Mouse (Mus musculus) embryo, embryonic 11.5 days (tissue): ENCODE data around the gene Actrt3.

Experiments
- DNase-seq: peaks from one replicate; pipeline ENCODE4 v3.0.0-alpha.2; 2012; ENCODE audit warnings: low read depth, low spot score

Actrt3 gene

DNA sequence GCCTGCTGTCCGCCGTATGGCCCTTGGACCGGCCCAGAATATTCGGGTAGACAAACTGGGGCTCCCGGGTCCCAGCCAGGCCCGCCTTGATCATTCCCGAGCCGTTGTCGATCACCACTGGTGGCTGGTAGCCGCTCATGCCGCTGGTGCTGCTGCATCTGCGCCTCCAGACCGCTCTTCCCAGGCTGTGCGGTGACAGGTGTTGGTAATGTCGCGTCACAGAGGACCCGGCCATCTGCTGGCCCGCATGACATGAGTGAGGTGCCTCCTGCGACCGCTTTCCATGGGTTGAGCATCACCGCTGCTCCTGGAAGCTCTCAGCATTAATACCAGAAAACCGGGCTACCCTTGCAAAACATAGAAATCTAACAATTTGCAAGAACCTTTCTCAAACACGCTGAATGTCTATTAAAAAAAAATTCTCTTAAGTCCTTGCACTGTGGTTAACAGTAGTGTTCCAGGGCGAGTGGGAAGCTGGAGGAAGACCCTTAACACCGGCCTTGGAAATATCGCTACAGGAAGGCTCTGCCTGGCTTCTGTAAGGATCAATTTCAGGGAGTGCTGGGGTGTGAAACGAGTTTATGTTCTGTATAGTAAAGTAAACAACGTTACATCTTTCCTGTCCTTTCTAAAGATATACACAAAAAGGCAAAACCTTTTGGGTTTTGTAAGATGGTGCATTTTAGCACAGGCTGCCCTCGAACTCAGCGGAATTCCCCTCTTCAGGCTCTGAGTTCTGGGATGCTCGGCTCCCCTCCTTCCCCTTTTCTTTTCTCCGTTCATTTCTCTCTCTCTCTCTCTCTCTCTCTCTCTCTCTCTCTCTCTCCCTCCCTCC, at the start of gene Actrt3:
TSS of gene Actrt3 (minus strand) at position 229 of the 835 bp plus-strand sequence.
- DNase-seq = no peak

DNA sequence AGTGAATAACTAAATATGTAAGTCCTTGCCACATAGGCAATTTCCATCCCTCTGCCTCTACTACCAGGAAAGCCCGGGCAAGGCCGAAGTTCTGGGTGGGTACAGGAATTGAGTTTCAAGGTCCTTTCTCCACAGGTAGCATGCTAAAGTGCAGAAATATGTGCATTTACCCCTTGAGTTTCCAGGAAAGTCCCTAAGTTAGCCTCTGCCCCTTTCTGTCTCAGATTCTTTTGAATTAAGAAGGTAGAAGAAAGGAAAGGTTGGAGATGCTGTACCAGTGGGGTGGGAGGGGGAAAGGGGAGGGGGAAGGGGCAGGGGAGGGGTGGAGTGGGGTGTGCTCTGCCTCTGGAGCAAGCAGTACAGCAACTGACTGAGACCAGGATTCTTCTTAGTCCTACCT, 48.7 kb upstream of the Actrt3 start:
- DNase-seq = no peak

DNA sequence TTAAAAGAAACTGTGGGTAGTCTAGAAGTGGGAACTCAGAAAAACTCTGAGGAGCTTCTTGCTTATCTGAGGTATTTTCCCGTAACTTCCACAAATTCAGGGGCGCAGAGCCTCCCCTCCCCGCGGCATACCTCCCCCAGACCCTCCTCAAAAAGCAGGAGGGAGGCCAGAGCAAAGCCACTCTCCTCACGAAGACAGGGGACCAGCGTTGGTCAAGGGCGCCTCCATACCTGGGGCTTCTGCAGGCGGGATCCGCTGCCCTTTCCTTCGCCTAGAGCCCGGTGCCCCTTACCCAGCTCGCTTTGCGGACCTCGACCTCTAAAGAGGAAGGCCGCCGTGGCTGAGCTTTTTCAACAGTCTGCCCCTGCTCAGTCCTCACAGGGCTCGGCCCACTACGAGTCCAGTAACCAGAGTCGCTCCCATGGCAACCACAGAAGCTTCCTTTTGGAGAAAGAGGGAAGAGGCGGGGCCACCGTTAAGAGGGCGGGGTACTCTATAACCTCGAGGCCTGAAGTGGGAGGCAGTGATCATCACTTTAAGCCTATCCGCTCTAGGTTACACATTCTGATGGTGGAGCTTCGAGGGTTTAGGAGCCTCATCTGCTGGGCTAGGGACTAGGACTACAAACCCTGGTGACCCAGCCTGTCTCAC, 47.8 kb upstream of the Actrt3 start, which contains the start of gene Lrrc34:
TSS of gene Lrrc34 (minus strand) at position 430 of the 651 bp plus-strand sequence.
- DNase-seq = peak; percentile 47

DNA sequence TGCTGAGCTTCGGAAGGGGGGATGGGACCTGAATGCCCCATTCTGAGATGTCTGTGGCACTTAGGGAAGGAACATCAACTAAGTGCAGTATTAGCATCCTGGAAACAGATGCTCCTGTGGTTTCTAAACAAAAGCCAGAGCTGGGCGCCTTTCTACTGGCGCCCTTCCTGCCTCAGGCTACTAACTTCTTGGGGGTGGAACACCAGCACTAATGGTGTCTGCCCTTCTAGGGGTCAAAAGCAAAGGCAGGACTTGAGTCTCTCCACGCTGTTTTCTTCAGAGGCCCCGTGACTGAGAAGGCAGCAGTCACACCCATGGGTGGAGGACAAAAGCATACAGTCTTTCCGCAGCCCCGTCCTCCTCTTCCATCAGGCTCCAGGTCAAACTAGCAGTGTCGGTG, 47.0 kb upstream of the Actrt3 start:
- no peak for DNase-seq

DNA sequence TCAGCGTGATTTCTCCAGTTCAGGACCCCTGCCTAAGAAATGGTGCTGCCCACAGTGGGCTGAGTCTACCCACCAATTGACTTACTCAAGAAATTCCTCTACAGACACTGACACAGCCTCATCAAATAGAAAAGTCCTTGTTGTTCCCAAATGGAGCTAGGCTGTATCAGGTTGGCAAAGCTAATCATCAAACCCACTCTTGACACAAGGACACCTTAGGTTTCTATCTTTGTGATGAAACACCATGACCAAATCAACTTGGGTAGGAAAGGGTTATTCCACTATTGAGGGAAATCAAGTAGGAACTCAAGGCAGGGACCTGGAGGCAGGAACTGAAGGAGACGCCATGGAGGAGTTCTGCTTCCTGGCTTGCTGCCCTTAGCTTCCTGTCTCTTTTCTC, 44.5 kb upstream of the Actrt3 start, which contains the start of gene Lrriq4:
TSS of gene Lrriq4 (plus strand) at position 301 of the 400 bp plus-strand sequence.
- DNase-seq = no peak

DNA sequence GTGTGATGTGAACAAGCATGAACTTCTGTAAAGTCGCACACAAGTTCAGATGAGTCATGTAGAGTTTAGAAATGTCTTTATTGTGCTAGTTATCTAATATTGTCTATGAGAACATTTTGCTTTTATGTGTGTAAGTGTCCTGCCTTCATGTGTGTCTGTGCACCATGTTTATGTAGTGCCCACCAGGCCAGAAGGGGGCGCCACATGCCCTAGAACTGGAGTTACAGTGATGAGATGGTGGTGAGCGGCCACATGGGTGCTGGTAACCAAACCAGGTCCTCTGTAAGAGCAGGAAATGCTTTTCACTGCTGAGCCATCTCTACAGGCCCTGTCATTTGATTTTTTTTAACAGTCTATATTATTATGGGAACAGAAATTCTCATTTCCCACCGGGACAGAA, 35.9 kb upstream of the Actrt3 start:
- DNase-seq = no peak

DNA sequence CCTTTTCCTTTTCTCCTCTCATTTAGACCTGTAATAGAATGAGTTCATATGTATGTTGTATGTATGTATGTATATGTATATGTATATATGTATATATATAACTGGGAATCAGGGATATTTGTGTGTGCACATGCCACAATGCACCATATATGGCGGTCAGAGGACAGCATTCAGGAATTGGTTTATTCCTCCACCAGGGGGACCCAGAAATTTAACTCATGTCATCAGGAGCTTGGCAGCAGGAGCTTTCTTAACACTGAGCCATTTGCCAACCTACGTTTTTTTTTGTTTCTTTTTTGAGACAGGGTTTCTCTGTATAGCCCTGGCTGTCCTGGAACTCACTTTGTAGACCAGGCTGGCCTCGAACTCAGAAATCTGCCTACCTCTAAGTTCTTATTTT, 33.9 kb upstream of the Actrt3 start:
- no peak for DNase-seq

DNA sequence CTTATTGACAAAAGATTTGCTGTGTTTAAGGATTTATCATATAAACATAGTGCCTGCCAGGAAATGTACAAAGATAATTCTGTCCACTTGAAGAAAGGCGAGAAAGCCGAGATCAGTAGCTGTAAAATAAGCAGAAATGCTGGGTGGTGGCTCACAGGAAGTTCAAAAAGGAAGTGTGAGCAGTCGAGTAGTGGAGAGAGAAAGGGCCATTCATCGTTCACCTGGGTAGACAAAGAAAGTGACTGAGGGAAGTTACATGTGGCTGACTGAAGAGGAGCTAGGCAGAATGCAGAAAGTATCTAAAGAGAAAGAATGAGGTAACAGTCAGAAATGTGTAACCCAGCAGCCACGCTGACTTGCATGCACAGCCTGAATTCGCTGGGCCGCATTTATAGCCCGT, 20.4 kb upstream of the Actrt3 start:
- DNase-seq = no peak

DNA sequence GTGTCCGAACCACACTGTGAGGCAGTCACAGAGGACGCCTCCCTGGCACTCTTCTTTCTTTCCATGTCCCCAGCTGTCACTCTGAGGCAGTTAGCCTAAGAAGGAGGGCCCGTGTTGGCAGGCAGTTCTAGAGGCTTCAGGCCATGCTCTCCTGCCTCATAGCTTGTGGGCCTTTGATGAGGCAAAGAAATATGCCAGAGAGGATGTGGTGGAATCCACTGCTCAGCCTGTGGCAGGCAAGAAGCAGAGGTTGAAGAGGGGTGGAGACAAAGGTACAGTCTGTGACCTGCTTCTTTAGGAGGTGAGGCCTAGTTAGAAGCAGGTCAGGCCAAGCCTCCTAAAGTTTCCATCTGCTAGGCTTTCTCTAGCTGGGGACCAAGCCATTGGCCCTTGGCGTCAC, 11.2 kb upstream of the Actrt3 start:
- DNase-seq = no peak

DNA sequence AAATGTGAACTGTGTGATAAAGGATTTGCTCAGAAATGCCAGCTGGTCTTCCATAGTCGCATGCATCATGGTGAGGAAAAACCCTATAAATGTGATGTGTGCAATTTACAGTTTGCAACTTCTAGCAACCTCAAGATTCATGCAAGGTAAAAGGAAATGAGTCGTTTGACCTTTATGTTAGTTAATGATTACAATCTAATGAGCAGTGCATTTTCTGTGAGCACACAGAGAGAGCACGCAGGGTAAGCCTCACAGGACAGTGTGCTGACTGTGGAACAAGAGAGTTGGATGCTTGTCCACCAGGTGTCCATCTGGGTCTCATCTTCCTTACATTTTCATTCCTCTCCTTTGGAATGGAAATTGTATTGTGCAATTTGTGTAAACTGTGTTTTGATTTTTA, 9.3 kb upstream of the Actrt3 start:
- no peak for DNase-seq

DNA sequence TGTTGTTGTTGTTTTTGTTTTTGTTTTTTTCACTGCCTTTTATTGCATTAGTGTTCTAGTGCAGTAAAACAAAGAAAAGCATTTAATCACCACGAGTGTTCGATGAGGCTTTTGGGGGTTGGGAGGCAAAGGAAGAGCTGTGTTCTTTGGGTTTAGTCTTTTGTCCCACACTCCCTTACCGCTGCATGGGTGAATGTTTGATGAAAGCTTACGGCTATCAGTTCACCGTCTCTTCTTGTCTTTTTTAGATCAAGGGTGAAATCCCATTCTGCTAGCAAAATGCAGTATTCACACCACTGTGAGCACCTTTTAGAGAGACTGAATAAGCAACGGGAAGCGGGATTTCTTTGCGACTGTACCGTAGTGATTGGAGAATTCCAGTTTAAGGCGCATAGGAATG, 3.5 kb upstream of the Actrt3 start:
- no peak for DNase-seq

DNA sequence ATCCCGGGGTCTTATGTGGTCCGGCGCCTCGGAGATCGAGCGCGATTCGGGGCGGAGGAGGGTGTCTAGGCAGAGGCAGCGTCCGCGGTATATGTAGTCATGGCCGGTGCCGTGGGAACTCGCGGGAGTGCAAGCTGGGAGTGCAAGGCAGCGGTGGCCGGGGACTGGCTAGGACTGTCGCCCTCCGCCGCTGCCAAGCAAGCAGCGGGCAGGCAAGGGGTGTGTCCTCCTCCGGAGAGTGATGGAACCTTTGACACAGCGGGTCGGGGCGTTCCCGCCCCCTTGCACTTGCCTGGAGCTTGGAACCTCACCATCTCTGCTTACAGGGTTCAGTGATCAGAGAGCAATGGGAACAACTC, 3.0 kb upstream of the Actrt3 start:
- DNase-seq = no peak

DNA sequence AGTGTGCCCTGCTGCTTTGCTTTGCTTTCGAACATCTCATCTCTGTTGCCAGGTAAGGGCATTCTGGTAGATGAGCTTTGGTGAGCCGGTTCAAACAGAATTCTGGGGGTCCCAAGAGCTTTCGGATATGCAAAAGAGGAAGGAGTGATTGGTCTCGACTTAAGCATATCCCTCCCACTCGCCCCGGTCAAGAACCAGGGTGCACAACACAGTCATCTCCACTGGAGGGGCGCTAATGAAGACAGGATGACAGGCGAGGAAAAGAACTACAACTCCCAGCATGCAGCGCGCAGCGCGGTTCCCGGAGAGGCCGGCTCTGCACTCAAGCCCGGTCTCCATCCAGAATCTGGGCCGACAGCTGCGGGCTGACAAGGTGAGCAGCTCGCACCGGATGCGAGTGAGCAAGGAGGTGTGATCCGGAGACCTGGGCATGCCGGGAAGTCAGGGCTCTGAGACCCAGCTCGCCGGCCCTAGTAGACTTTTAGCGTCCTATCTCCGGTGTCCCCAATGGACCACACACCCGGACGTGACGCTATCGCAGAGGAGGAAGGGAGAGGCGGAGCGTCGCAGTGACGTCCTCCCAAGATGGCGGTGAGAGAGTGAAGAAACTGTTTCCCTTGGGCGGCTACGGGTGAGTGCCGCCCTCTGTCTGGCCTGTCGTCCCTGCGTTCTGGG, 2.5 kb upstream of the Actrt3 start, which contains the start of gene Mynn:
TSS of gene Mynn (plus strand) at position 1 of the 675 bp plus-strand sequence.
- DNase-seq = peak; percentile 93

DNA sequence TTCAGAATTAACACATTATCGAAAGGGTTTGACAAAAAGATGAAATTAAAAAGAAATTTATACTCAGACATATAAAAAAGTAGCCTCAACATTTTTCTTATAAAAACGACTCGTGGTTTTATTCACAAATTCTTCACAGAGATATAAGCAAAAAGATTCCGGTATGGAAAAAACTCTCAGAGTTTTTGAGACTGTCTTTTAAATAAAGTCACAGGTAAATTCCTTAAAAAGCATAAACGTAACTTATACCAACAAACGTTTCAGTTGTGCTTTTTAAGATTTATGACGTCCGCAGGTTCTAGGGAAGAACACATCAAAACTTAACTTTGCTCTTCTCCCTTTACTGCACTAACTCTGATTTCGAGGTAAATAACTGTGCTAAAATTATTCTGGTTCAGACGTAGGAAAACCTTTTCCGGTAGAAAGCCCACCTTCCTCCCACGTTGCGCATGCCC, 1.9 kb upstream of the Actrt3 start:
- DNase-seq = no peak

DNA sequence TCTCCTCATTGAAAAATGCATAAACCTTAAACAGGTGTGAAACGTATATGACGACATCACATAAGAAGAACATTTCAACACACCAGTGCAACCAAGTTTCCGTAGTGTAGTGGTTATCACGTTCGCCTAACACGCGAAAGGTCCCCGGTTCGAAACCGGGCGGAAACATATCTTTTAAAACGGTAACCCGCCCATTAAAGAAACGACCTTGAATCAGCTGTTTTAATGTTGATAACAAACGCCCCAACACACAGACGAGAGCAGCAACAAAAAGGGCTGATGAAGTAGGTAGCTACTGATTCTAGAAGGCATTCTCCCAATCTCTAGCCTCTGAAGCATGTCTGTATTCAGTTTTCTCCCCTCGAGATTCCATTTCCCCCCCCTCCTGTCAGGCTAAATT, 1.4 kb upstream of the Actrt3 start:
- peak; percentile 79 for DNase-seq

DNA sequence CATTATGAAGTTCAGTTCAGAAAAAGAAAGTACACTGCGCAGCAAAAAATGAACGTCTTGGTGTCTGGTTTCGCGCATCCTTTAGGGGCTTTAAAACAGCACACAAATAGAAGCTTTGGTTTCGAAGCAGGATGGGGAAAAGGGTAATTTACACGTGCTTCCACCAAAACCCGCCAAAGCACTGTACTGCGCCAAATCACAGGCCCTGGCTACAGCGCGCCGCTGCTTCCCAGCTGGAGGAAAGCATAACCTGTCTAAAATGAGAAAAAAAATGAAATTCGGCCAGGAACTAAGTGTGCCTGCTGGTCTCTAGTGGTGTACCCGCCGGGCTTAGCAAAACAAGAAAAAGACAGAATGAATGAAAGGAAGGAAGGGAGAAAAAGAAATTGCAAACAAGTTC, 978 bp upstream of the Actrt3 start:
- no peak for DNase-seq

DNA sequence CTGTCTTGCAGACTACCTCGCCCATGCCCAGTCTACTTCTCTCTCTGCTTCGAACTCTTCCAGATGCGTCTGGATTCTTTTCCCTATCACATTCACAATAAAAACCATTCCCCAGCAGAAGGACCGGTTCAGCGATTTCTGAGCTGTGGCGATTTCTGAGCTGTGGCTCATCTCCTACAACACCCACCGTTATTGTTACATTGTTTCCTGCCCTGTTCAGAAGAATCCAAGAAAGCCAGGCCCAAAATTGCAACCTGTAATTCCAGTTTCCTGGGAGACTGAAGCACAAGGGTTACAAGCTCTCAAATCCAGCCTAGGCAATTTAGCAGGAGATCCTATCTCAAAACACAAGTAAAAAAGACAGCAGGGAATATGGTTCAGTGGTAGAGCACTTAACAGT, 2.5 kb downstream of the Actrt3 start:
- DNase-seq = no peak

DNA sequence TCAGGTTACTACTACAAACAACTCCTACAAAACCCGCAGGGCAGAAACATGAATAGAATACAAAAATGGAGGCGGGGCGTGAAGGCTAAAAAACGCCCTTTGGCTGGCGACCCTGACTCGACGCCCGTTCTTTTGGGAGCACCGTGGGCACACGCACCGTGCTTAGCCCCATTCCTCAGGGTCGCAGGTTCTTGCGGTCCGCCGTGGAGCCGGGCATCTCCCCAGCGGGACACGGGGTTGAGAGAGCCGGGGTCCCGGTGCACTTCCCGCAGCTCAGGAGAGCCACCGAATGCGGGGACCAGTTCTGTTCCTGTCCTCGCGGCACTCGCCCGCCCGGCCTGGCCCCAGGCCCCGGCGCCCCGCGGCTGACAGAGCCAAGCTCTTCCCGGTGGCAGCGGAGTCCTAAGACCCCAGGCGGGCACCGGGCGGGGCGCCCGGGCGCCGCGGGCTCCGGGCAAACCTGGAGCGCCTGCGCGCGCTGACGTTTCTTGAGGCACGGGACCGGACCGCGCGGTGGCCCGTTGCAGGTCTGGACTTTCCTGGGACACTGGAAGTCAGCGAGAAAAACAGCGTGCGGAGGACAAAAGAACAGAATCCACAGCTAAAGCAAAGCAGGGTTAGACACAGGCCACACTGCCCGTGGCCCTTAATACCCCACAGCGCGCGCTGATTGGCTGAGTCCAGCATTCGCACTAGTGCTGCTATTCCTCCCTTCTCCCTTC, 4.5 kb downstream of the Actrt3 start:
- DNase-seq = no peak

DNA sequence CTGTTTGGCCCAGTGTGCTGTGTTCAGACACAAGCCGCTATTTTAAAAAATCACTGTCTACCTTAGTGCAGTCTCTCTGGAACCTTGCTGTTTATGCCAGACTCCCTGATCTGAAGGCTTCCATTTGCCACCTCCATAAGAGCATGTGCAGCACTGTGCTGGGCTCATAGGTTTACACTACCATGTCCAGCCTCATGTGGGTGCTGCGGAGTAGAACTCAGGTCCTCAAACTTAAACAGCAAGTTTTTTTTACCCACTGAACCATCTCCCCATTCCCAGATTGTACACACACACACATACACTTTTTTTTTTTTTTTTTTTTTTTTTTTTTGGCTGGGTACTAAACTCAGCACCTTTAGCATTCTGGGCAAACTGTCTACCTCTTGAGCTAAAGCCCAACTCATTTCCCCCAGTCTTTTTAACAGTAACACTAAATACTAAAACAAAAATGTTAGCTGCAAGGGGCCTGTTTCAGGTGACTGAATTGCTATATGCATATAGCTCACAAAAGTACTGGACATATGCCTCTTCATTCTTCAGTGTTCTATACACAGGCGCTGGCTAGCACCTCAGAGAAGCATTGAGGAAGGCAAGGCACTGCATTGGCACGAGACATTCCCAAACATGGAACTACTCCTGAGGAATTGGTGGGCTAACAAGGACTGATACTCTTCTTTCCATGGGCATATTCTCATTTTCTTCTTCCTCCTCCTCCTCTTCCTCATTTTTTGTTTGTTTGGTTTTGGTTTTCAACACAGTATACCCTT, 5.8 kb downstream of the Actrt3 start:
- DNase-seq = no peak

DNA sequence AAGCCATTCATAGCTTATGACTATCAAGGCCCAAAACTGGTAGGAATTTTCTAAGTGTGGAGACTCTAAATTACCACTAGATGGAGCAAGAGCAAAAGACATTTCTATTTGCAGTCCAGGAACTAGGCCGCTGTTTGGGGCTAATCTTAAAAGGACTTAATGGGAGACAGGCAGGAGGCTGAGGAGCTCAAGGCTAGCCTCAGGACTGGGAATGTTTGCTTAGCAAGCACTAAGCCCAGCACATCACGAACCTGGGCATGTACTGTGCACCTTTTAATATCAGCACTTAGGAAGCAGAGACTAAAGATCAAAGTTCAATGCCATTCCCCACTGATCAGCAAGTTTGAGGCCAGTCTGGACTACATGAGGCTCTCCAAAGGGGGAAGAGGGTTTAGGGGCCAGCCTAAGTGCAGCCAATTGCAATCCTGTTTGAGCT, 7.3 kb downstream of the Actrt3 start:
- no peak for DNase-seq

DNA sequence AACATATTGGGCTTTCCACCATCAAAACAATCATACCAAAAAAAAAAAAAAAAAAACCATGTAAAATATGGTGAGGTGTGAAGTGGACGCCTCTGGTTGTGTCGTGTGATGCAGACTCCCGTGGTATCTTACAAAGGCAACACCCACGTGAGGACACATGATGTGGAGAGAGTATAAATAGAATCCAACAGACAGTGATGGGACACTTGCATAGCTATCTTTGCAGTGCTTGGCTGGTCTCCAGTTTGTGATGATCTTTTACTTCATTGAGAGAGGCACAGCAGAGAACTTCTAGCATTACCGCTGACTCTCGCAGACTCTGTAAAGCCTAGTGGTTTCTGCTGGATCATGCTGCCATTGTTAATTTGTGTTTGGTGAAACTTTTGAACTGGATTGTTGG, 10.9 kb downstream of the Actrt3 start:
- no peak for DNase-seq
